1 mouse cellular context compared by ENCODE assay signal in genomic region chr1:191875683-191876305, GRCm38 (mm10).
TF ChIP-seq lines count a peak whose summit lies in the region.

No protein-coding gene starts in this region.

TF ChIP-seq in MEL, 35 proteins besides CTCF, POLR2A, EP300 and RAD21 (continued from another document):
- TF ChIP-seq UBTF (IDR thresholded peaks at IDR 0.05; ENCODE audit: borderline replicate concordance, insufficient read depth, low read depth, low read length), result 0 out of 2 replicates have a peak, but pooled peaks have one; percentile 25
- no peak for TF ChIP-seq POLR2AphosphoS5 (IDR thresholded peaks at IDR 0.05; ENCODE audit: borderline replicate concordance, low read depth, low read length)
- TF ChIP-seq POLR2AphosphoS2 (IDR thresholded peaks at IDR 0.05; ENCODE audit: low read length), result no peak
- no peak for TF ChIP-seq SIN3A (IDR thresholded peaks at IDR 0.05; ENCODE audit: low read length)
- TF ChIP-seq MYB (IDR thresholded peaks at IDR 0.05; ENCODE audit: low read depth, low read length), result no peak
TF ChIP-seq in MEL: peak in this region for 14.
